Mouse (Mus musculus) T-helper 2 cell (primary cell): Measurements from ENCODE around the gene Setd7.

Source experiments
- in situ Hi-C: fragments of 300-600 bp; cut with MboI, MseI; formaldehyde crosslinking; loops from one replicate; pipeline ENCODE4 v1.15.1; 2025; ENCODE audit warnings: high pct_unique_total_duplicates

The Setd7 gene

GRCm38 (mm10) chr3:51517878-51518762, 42.6 kb downstream of the Setd7 start:
- in situ Hi-C loops = loop anchor here (10.0 kb wide), 2 partner anchors 137 to 1647 kb away; no protein-coding TSS in a partner anchor

GRCm38 (mm10) chr3:51517467-51517866, 43.2 kb downstream of the Setd7 start:
- in situ Hi-C loops = loop anchor here (10.0 kb wide), 2 partner anchors 137 to 1647 kb away; no protein-coding TSS in a partner anchor

GRCm38 (mm10) chr3:51511983-51512382, 48.7 kb downstream of the Setd7 start:
- in situ Hi-C loops = loop anchor here (10.0 kb wide), 2 partner anchors 143 to 1653 kb away; no protein-coding TSS in a partner anchor

- in situ Hi-C loops = loop anchor here (10.0 kb wide), 2 partner anchors 144 to 1654 kb away; no protein-coding TSS in a partner anchor
Measured at GRCm38 (mm10) chr3:51510903-51511302, 49.8 kb downstream of the Setd7 start.

- in situ Hi-C loops = no loop called here
Measured at GRCm38 (mm10) chr3:51505465-51505864, 55.2 kb downstream of the Setd7 start.

- in situ Hi-C loops = no loop called here
Measured at GRCm38 (mm10) chr3:51504385-51504952, 56.2 kb downstream of the Setd7 start.

GRCm38 (mm10) chr3:51499876-51500275, 60.8 kb downstream of the Setd7 start:
- in situ Hi-C loops = no loop called here

- in situ Hi-C loops = no loop called here
Measured at GRCm38 (mm10) chr3:51498659-51499058, 62.0 kb downstream of the Setd7 start.

GRCm38 (mm10) chr3:51497978-51498377, 62.7 kb downstream of the Setd7 start:
- in situ Hi-C loops = no loop called here

- in situ Hi-C loops = no loop called here
Measured at GRCm38 (mm10) chr3:51495646-51496045, 65.0 kb downstream of the Setd7 start.

GRCm38 (mm10) chr3:51494466-51494865, 66.2 kb downstream of the Setd7 start:
- in situ Hi-C loops = no loop called here

GRCm38 (mm10) chr3:51493272-51493838, 67.3 kb downstream of the Setd7 start:
- in situ Hi-C loops = no loop called here

GRCm38 (mm10) chr3:51490088-51490753, 70.5 kb downstream of the Setd7 start:
- in situ Hi-C loops = no loop called here

GRCm38 (mm10) chr3:51486491-51487195, 74.0 kb downstream of the Setd7 start:
- in situ Hi-C loops = no loop called here

- in situ Hi-C loops = no loop called here
Measured at GRCm38 (mm10) chr3:51485347-51485746, 75.3 kb downstream of the Setd7 start.

GRCm38 (mm10) chr3:51484370-51484769, 76.3 kb downstream of the Setd7 start:
- in situ Hi-C loops = loop anchor here (5.0 kb wide), 1 partner anchor 168 kb away; no protein-coding TSS in a partner anchor

GRCm38 (mm10) chr3:51483741-51484359, 76.8 kb downstream of the Setd7 start, which contains the start of gene Rab33b:
TSS of gene Rab33b (plus strand) at chr3:51483920.
- in situ Hi-C loops = loop anchor here (5.0 kb wide), 1 partner anchor 168 kb away; no protein-coding TSS in a partner anchor

GRCm38 (mm10) chr3:51482781-51483180, 77.9 kb downstream of the Setd7 start:
- in situ Hi-C loops = loop anchor here (5.0 kb wide), 1 partner anchor 170 kb away; no protein-coding TSS in a partner anchor

GRCm38 (mm10) chr3:51481881-51482280, 78.8 kb downstream of the Setd7 start:
- in situ Hi-C loops = loop anchor here (5.0 kb wide), 1 partner anchor 170 kb away; no protein-coding TSS in a partner anchor

GRCm38 (mm10) chr3:51481059-51481458, 79.6 kb downstream of the Setd7 start:
- in situ Hi-C loops = loop anchor here (5.0 kb wide), 1 partner anchor 171 kb away; no protein-coding TSS in a partner anchor
